12 mouse cellular contexts compared by ENCODE assay signal in genomic region chr1:135603121-135603870, GRCm38 (mm10). TPM values are rescaled to one million over a fixed set of nuclear protein-coding genes. Genes with fewer than 3 reads are reported as not detected.
DNase-seq lines count a peak whose midpoint lies in the region; ATAC-seq and TF ChIP-seq lines count a peak whose summit lies in the region.
"Had no signal": no experiment of that assay in that cellular context is flagged by ENCODE, and none has a peak within 500 bp of the region (broad histone marks: within the 10 kb centered on the region; RNA-seq: fewer than 3 reads in every experiment).

No protein-coding gene starts in this region.

- no peaks in the 10 kb centered on the region for H3K36me3 ChIP-seq in embryonic facial prominence, embryonic 12.5 days
- no peaks in the 10 kb centered on the region for H3K36me3 ChIP-seq in hindbrain, embryonic 11.5 days (ENCODE audit: control insufficient read depth, insufficient read depth, low read length)
- no peaks in the 10 kb centered on the region for H3K36me3 ChIP-seq in midbrain, embryonic 14.5 days (ENCODE audit: control insufficient read depth, insufficient read depth, low read length)

- no peaks in the 10 kb centered on the region for H3K27me3 ChIP-seq in embryonic facial prominence, embryonic 12.5 days
- H3K27me3 ChIP-seq in hindbrain, embryonic 11.5 days (ENCODE audit: control insufficient read depth, insufficient read depth, low read length), result no peaks in the 10 kb centered on the region
- H3K27me3 ChIP-seq in midbrain, embryonic 14.5 days (ENCODE audit: control insufficient read depth, insufficient read depth, low read length), result no peaks in the 10 kb centered on the region

- no peaks in the 10 kb centered on the region for H3K9me3 ChIP-seq in embryonic facial prominence, embryonic 12.5 days
- no peaks in the 10 kb centered on the region for H3K9me3 ChIP-seq in hindbrain, embryonic 11.5 days (ENCODE audit: control insufficient read depth, low read length)
- no peaks in the 10 kb centered on the region for H3K9me3 ChIP-seq in midbrain, embryonic 14.5 days (ENCODE audit: control insufficient read depth, low read length)

- peaks cover 32% of the 10 kb centered on the region for H3K4me1 ChIP-seq in embryonic facial prominence, embryonic 12.5 days
- peaks cover 10% of the 10 kb centered on the region for H3K4me1 ChIP-seq in hindbrain, embryonic 11.5 days (replicated peaks; ENCODE audit: control insufficient read depth, insufficient read depth, low read length)
- peaks cover 28% of the 10 kb centered on the region for H3K4me1 ChIP-seq in midbrain, embryonic 14.5 days (ENCODE audit: control insufficient read depth, insufficient read depth, low read length)

- WGBS in embryonic facial prominence, embryonic 12.5 days, result 30% methylated on average over 11 of the region's 11 CpGs
- 32% methylated on average over 11 of the region's 11 CpGs for WGBS in hindbrain, embryonic 11.5 days
- WGBS in midbrain, embryonic 14.5 days, result 32% methylated on average over 11 of the region's 11 CpGs

- 0 out of 2 replicates have a peak overlapping the region, but pooled peaks have one; percentile 5 for H3K4me2 ChIP-seq in embryonic facial prominence, embryonic 12.5 days (replicated peaks)
- H3K4me2 ChIP-seq in hindbrain, embryonic 11.5 days (replicated peaks; ENCODE audit: low read depth, low read length), result peak overlapping the region; percentile 11
- H3K4me2 ChIP-seq in midbrain, embryonic 14.5 days (ENCODE audit: low read length), result peak overlapping the region; percentile 2; the same call in 1 of the 2 replicates

- ATAC-seq in embryonic facial prominence, embryonic 12.5 days (ENCODE audit: insufficient number of reproducible peaks, insufficient read depth, low FRiP score, low TSS enrichment), result peak; percentile 57; the same call in 1 of the 2 replicates
- ATAC-seq in hindbrain, embryonic 11.5 days (ENCODE audit: low FRiP score), result peak; percentile 80
- peak; percentile 61; the same call in 1 of the 2 replicates for ATAC-seq in midbrain, embryonic 14.5 days (ENCODE audit: low FRiP score, low TSS enrichment)
- no peak for ATAC-seq in megakaryocyte-erythroid progenitor cell, adult 5-6 weeks (replicated peaks; ENCODE audit: low FRiP score, low TSS enrichment, poor library complexity, severe bottlenecking)
- ATAC-seq: inflammation-experienced regulatory T-cells, adult 6 months had no signal

- H3K4me3 ChIP-seq in embryonic facial prominence, embryonic 12.5 days, result no peak overlapping the region
- no peak overlapping the region for H3K4me3 ChIP-seq in hindbrain, embryonic 11.5 days (ENCODE audit: low read depth, low read length)
- H3K4me3 ChIP-seq in midbrain, embryonic 14.5 days (replicated peaks; ENCODE audit: low read depth, low read length), result no peak overlapping the region
- H3K4me3 ChIP-seq: heart, adult 2 months had no signal

- peak overlapping the region; percentile 43; the same call in 1 of the 2 replicates for H3K27ac ChIP-seq in embryonic facial prominence, embryonic 12.5 days
- H3K27ac ChIP-seq in hindbrain, embryonic 11.5 days (ENCODE audit: low read depth, low read length), result peak overlapping the region; percentile 51
- no peak overlapping the region for H3K27ac ChIP-seq in midbrain, embryonic 14.5 days (replicated peaks; ENCODE audit: low read depth, low read length)
- H3K27ac ChIP-seq: heart, adult 2 months had no signal

- no peak for TF ChIP-seq CTCF in brain, embryonic 14.5 days (IDR thresholded peaks at IDR 0.05; ENCODE audit: borderline replicate concordance, extremely low read depth, insufficient read depth, insufficient read length)

- peak; percentile 10; the same call in 1 of the 2 replicates for TF ChIP-seq POLR2A in brain, embryonic 14.5 days (IDR thresholded peaks at IDR 0.05; ENCODE audit: borderline replicate concordance, extremely low read depth, insufficient read depth, insufficient read length, poor library complexity, severe bottlenecking)

- peak; percentile 94 for DNase-seq in brain, embryonic 14.5 days (ENCODE audit: low read depth)
- peak; percentile 67 for DNase-seq in hindbrain, embryonic 11.5 days (ENCODE audit: low spot score)
- peak; percentile 63 for DNase-seq in midbrain, embryonic 14.5 days
- no peak for DNase-seq in lung, postnatal 4 days
- DNase-seq in Muller cell, postnatal 12 days (ENCODE audit: inconsistent ontology term), result no peak
- DNase-seq: adrenal gland, postnatal 36 days; cerebellum, adult 18-20 months; heart, adult 2 months; kidney, postnatal 14 days had no signal

- H3K9ac ChIP-seq in embryonic facial prominence, embryonic 12.5 days, result no peak overlapping the region
- H3K9ac ChIP-seq in hindbrain, embryonic 11.5 days (ENCODE audit: low read depth, low read length), result no peak overlapping the region; the same call in 1 of the 2 replicates
- H3K9ac ChIP-seq in midbrain, embryonic 14.5 days (replicated peaks; ENCODE audit: low read length), result peak overlapping the region; percentile 4; the same call in 1 of the 2 replicates

RNA-seq across cellular contexts. Expression of gene Nav1, which starts 3.8 kb away (rescaled TPM):
- polyA plus RNA-seq in brain, embryonic 14.5 days (2012; rRNA removed), result 54.0 and 92.9 TPM in 2 replicates
- polyA plus RNA-seq in embryonic facial prominence, embryonic 12.5 days (2016; fragmentation: Nextera tagmentation; extraction: Ambion mirVana), result 18.6 and 19.6 TPM in 2 replicates
- polyA plus RNA-seq in hindbrain, embryonic 11.5 days (2014; fragmentation: Nextera tagmentation; extraction: Ambion mirVana), result 16.9 and 21.0 TPM in 2 replicates
- polyA plus RNA-seq in midbrain, embryonic 14.5 days (2014; fragmentation: Nextera tagmentation; extraction: Ambion mirVana), result 48.2 and 56.3 TPM in 2 replicates
- total RNA-seq in megakaryocyte-erythroid progenitor cell, adult 5-6 weeks (2014; fragmentation: Nextera tagmentation), result 0.79 and 3.6 TPM in 2 replicates
- 0.30 and 0.47 TPM in 2 replicates for total RNA-seq in megakaryocyte-erythroid progenitor cell, adult 5-6 weeks (2017)

Comparison
In these comparisons a context has a peak if more than half of its experiments do, and no peak if none do; other contexts are left out.
1. DNase-seq: peak in brain, embryonic 14.5 days (single experiment), hindbrain, embryonic 11.5 days (single experiment) and midbrain, embryonic 14.5 days (single experiment); none in lung, postnatal 4 days (0 of 2) and Muller cell, postnatal 12 days (single experiment).
2. Peak in every context shown above with its lines, with median percentiles within 50 percentile points of each other: H3K4me2 ChIP-seq.